Mouse (Mus musculus) ES-CJ7 (cell line): ENCODE data around the gene Ropn1.

Source experiments
- DNase-seq: peaks from one replicate; pipeline ENCODE4 v3.0.0; 2011; ENCODE audit warnings: low read depth, low spot score

Gene Ropn1

DNA sequence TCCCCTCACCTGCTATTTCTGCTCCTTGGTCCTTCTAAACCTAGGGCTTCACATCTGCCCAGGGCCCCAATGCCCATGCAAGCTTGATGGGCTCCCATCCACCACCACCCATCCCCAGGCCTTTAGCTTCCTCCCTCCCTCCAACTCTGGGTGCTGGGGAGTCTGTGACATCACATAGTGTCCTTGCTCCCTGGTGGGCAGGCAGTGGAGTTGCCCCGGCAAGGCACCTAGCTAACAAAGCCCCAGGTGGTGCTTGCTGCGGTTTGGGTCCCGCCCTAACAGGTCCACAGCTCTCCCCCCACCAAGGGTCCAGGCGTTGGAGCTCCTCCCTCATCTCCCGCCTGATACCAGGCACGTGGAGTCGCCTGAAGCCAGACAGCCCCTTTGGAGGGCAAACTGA is at the start of gene Ropn1:
Gene Ropn1 (plus strand): TSS at position 301 of the 400 bp plus-strand sequence.
- DNase-seq: no peak

DNA sequence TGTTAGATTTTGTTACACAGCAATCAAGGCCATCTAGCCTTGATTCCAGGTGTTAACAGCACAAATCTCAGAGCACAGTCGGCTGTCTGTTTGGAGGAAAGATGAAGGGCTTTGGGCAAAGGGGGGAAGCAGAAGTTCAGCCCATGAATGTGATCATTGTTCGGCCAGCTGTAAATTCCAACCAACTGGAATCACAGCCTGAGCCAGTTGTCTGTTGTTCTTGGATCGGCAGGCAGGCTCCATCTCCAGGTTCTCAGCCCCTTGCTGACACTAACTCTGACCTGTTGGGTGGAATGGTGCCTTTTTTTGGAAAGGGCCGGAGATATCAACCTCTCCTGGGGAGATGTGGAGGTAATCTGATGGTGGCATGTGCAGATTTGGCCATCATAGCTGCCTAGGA is 47.8 kb upstream of the Ropn1 start:
- DNase-seq: no peak

DNA sequence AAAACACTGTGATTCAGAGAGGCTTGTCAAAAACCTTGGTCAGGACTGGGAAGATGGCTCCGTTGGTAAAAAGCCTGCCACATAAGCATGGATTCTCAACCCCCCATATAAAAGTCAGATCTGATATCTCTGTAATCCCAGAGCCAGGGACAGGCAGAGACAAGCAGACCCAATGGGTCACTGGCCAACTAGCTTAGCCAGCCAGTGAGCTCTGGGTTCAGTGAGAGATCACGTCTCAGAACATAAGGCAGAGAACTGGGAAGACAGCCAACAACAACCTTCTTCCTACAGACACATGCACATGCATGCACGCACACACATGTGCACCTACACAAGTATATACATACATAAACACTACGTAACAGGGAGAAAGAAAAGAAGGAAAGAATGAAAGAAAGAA is 46.6 kb upstream of the Ropn1 start:
- DNase-seq: no peak

DNA sequence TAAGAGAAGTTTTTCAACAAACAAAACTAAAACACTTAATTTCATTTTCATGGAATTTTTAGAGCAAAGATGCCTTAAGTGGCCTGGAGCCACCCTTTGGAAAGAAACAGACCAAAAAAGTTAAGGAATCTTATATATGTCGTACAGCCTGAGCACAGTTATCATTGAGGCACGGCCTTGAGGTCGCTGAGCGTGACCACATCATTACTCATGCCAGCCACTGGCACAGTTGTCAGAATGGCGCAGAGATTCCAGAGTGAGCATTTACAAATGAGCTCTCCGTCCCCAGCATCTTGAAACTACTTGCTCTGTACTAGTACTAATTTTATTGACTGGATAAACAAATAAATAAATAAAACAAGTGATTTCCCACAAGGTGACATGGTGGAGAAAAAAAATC is 45.9 kb upstream of the Ropn1 start:
- DNase-seq: no peak

DNA sequence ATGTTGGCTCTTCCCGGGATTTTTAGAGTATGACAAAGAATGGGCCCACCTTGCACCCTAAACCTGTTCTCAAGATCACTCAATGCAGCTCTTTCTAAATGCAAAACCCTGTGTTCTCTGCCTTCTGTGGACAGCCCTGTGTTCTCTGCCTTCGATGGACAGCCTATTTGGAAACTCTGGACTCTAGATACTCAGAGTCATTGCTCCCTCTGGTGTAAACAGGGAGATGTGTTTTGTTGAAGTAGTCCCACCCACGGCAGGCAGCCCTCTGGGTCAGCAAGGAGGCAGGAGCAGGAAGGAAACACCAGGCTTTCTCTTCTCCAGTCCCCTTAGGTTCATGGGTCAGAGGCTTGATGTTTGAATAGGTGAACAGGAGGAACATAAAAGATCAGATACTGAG is 44.0 kb upstream of the Ropn1 start:
- peak; percentile 10 for DNase-seq

DNA sequence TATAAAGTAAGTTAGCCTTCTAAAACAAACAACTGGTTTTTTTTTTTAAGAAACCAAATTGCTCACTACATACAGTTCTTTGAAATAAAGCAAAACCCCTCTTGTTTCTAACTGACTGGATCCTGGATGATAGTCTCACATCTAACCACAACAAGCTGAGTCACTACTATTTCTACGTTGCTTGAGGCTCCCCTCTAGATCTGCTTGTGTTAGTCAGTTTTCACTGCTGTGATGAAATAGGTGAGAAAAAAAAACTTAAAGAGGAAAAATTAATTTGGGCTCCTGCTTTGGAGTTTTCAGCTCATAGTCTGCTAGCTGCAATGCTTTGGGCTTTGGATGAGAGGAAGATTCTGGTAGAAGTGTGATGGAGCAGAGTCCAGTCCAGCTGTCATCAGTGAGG is 39.6 kb upstream of the Ropn1 start:
- no peak for DNase-seq

DNA sequence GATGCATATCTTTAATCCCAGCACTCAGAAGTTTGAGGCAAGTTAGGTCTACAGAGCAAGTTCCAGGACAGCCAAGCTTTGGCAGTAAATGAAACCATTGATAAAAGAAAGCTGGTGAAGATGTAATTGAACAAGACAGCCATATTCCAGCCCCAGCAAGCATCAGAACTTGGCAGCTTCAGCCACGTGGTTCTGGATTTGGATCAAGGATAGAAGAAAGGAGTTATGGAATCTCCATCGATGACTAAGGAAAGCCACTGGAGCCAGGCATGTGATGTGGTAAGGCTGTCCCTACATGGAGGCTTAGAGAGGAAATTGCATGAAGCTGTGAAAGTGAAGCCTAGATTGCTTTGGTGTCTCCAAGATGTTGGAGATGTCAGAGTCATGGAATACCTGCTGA is 35.7 kb upstream of the Ropn1 start:
- DNase-seq: no peak

DNA sequence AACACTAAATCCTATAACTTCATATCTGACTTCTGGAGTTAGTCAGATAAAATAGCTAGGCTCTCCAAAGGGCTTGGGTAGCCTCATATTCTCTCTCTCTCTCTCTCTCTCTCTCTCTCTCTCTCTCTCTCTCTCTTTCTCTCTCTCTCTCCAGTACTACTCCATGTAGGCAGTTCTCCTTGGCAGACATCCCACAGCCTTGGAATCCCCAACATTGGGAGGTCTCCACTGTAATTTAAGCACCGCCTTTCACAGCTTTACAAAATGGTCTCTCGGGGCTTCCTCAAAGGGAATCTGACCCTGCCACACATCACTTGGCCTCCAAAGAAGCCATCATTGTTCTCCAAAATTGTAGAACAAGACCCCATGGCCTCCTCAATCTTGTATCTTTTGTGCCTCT is 22.1 kb upstream of the Ropn1 start:
- no peak for DNase-seq

DNA sequence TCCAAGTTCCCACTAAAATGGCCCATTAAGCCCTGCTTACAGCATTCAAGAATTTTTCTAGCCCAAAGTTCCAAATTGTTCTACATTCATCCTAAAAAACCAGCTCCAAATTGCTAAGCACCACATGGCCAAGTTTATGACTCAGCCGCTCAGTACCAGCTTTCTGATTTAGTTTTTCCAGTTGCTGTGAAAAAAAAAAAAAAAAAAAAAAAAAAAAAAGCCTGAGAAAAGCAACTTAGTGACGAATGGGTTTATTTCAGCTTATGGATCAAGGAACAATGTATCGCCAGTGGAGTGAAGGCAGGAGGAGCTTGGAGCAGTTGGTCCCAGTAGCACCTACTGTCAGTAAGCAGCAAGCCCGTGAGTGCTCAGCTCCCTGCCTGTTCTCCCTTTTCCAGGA is 21.3 kb upstream of the Ropn1 start:
- no peak for DNase-seq

DNA sequence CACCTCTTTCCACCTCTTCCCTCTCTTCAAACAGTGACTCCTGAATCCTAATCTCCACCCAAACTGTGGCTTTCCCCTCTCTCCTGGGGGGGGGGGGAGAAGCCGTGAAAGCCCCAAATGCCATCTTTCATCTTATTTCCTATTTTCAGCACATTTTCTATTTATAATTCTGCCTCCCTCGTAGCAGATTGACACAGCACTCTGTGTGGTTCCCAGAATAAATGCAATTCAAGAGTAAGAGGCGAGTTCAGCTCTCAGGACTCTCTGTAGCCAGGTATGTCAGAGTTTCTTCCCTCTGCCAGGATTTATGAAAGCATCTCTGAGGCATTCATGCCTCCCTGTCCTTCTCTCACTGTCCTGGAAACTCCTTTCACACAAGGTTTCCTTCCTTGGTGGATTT is 14.2 kb upstream of the Ropn1 start:
- DNase-seq: no peak

DNA sequence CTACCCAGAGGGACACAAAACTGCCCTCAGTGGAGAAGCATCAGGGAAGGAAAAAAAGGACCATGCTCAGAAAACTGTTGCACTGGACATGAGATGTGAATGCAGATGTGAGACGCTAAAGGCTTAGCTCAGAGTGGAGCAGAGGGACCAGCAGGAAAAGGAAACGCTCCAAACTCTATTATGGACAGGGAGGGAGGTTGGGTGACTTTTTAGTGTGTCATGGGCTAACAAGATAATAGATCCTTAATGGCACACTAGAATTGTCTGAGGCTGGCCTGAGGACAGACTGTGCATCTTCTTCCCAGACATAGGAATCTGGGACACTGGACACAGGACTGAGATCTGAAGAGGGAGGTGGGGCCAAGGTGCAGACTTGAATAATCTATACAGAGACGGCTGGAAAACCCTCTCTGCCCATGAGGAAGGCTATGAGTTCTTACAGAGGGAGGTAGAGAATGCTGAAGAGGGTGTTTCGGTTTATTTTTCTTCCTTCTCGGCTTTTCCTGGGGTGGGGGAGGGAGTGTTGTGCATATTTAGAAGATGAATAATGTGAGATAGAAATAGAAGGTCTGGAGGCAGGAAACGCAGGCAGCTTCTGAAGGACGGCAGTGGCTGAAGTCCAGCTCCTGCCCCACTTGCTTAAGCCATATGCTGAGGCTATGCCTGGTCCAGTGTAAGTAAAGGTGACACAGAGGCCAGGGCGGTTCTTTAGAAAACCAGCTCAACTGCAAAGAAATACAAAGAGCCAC is 6.0 kb upstream of the Ropn1 start:
- no peak for DNase-seq

DNA sequence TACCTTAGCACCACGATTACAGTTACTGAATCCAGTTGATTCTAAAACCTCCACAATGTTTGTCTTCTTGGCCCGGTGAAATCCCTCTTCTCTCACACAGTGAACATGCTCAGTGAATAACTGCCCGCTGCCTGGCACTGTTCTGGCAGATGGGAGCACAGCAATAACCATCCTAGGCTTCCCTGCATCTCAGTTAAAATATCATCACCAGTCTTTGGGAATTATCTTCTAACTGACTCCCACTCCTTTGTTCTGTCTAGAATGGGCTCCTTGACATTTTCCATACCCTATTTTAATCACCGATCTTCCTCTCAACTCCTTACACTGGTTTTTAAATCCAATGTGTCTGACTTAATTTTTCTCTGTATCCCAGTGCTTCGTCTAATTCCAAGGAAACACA is 3.3 kb downstream of the Ropn1 start:
- DNase-seq: no peak

DNA sequence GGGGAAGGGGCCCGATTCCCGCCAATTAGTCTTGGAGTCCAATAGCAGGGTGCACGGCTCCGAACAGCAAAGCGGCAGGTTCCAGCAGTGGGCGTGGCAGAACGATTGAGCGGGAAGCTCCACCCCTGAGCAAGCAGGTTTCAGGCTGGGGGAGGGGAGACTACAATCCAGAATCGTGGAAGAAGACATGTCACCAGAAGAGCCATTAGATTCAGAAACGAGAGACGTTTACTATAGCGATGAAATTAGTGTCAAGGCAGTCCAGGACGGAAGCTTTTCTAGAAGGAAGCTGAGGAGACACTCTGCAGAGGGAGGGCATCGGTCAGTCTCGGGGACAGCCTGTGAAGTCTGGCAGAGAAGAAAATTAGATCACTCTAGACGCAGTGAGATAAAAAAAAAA is 7.8 kb downstream of the Ropn1 start:
- DNase-seq: peak; percentile 45

DNA sequence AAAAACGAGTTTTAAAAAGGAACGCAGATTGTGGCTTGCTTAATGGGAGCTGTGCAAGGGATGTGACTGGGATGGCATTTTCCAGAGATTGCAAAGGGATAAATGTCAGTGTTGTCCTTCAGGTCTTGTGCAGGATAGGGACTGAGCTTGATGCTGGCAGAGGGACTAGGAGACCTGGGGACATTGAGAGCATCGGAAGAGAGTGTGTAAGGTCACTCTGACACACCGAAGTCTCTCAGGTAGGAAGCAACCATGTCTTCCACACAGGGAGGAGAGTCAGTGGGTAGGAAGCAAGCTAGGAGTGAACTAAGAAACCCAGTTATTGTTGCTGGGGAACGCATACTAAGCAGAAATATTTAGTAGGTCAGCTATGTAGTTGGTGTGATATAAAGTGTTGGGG is 8.3 kb downstream of the Ropn1 start:
- no peak for DNase-seq

DNA sequence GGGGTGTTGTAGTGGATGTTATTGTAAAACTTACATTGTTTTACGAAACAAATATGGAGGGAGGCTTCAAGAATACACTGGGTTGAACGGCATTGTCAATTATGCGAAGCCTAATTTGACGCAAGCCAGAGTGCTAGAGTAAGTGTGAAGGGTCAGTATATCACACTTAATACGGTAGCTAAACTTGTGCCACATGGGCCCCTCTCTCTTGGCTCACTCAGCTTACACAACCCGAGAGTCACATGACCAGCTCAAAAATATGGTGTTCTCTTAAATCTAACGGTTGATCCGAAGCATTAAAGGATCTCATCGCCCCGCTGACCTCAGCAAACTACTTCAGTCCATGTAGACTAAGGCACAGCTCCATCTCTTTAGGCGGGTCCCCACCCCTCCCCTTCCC is 8.7 kb downstream of the Ropn1 start:
- DNase-seq: no peak

DNA sequence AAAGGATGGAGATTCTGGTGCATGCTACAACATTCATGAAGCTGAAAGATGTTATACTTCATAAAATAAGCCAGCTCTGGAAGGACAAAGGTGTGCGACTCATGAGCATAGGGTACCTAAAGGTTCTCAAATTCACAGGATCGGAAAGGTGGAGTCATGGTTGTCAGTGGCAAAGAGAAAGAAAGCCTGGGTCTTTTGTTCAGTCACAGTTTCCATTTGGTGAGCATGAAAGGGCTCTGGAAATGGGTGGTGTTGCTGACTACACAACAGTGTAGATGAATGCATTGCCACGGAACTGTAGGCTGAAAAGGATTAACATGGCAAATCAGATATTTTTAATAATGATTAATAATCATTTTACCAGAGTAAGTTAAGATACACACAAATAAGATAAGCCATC is 14.8 kb downstream of the Ropn1 start:
- DNase-seq: no peak

DNA sequence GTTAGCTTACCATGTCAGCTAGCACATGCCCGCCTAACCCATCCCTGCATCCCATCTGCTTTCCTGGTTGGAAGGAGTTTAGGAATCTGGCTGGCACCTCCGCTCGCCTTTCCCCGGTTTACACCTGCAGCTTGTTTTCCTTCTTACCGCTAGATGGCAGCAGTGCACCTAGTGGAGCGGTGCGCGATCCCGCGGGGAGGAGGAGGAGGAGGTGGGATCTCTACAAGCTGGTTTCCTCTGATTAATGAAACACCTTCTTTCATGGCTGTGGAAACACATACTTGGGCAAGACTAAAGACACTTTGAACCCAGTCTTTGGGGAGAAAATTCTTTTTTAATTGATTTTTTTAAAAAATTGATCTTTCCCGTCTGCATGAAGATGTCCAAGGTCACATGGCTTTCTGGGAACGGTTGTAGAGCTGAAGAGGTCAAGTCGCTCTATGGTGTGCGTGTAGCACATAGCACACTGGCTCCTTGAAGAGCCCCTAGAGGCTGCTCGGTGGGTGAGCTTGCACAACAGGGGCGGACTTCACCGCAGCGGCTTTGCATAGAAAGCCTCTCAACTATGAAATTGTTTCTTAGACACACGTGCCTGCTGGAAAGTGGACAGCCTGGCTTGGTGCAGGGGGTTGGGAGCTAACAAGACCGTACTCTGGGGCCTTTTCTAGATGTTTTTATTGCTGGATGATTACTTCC is 17.5 kb downstream of the Ropn1 start:
- peak; percentile 86 for DNase-seq

DNA sequence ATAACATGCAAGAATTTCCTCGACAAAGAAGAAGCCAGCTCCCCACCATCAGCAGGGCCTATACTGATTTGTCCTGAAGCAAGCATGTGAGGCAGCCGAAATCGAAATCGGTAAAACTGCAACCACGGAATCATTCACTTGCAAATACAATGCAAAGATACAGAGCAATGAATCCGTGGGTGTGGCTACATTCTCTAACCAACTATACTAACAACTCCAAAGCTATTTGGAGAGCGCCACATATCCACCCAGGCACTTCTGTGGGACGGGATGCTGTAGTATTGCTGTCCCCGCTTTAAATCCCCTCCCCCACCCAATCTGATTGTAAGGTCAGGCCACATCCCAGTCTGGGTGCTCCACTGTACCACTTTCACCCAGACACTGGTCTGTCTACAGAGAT is 18.6 kb downstream of the Ropn1 start:
- DNase-seq: peak; percentile 86

DNA sequence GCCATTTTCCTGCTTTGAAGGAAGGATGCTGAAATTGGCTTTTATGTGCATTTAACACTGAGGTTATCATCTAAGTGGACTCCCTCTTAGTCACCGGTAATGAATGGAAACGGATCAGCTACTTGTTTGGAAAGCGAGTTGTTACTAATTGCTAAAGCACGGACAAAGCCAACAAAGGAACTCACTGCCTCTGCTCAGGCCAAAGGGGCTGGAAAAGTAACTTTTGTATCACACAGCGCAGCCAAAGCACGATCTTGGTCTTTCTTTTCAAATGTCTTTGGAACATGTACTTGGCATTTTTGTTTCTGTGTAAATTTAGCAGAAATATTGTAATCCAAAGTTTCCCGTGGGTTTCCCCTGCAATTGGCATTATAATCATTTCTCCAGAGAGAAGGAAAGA is 22.2 kb downstream of the Ropn1 start:
- no peak for DNase-seq

DNA sequence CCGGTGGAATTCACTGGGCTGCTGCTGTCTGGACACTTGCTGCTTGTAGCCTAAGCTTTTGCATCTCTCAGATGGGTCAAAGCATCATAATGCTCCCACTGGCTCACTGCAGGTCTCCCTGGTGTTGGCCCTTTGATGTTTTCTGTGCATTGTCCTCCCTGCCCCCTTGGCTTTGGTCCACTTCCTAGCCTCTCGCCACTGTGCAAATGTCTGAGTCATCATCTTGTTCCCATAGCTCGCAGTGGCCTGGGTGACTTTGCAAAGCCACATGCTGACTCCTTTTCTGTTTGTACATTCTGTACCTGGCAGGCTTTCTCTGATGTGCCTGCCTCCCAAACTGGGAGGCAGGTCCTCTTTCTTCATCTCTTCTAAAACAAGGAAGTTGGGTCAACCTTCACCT is 23.1 kb downstream of the Ropn1 start:
- DNase-seq: no peak

DNA sequence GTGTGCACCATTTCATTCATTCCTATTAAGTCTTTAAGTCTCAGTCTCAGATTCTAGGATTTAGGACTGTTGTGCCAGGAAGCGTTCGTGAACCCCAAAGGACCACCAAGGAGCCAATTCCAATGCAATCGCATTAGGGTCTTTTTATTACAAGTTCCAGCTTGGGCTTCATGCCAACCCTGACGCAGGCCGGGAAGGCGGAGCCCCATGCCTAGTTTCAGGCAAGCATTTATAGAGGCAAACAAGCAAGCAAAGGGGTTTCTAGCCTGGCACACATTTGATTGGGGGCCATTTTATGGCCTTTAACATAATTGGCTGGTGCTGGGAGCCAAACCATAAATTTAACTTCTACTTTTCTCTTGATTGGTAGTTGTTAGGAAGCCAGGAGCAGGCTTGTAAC is 24.6 kb downstream of the Ropn1 start:
- no peak for DNase-seq

DNA sequence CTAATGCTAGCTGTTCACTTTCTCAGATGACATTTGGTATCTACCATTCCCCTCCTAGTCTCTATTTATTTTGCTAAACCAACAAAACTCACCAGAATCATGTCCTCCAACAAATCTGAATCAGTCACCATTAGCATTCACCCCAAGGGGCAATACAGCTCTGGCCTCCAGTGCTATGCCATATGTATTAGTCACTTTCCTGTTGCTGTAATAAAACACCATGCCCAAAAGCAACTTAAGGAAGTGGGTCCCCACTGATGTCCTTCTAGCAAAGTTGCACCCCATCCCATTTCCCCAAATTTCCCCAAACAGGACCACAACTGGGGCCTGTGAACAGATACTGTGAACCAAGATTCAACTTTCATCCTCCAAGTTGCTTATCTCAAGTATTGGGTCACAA is 32.1 kb downstream of the Ropn1 start:
- no peak for DNase-seq

DNA sequence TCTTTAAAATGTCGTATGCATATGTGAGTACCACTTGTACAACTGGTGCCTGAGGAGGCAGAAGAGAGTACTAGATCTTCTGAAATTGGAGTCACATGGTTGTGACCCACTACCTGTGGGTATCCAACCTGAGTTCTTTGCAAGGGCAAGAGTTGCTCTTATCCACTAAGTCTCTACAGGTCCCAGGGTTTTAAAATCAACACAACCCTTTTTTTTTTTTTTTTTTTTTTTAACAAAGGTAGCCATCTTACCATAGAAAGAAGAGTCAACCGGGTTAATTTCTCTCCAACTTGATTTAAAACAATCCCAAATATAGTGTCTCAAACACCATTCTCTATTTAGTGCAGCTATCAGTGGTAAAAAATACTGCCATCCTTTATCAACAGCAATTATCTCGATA is 40.2 kb downstream of the Ropn1 start:
- no peak for DNase-seq
